Mouse (Mus musculus): Measurements from ENCODE around the gene Bcat2. TPM values are rescaled to one million over a fixed set of nuclear protein-coding genes. Genes with fewer than 3 reads are reported as not detected.

Bcat2 gene
- total RNA-seq, 2 experiments from 2014 or later, result 50.0 to 81.0 TPM

Other genes with a start within 250 kb of the Bcat2 start
Only the 30 nearest of the 36 such genes appear.
- gene Lin7b, start 199.6 kb upstream of the Bcat2 start, total RNA-seq (2014; fragmentation: Nextera tagmentation), result 2.4 and 2.6 TPM in 2 replicates
- not detected in 2 replicates for gene Lin7b, start 199.6 kb upstream of the Bcat2 start, total RNA-seq (2017)
- gene Snrnp70, start 174.4 kb upstream of the Bcat2 start, total RNA-seq (2014; fragmentation: Nextera tagmentation), result 350 and 415 TPM in 2 replicates
- 478 and 585 TPM in 2 replicates for gene Snrnp70, start 174.4 kb upstream of the Bcat2 start, total RNA-seq (2017)
- not detected in 2 replicates for gene Kcna7, start 164.5 kb upstream of the Bcat2 start, total RNA-seq (2014; fragmentation: Nextera tagmentation)
- gene Kcna7, start 164.5 kb upstream of the Bcat2 start, total RNA-seq (2017), result not detected in 2 replicates
- gene Ntf5, start 156.5 kb upstream of the Bcat2 start, total RNA-seq (2014; fragmentation: Nextera tagmentation), result not detected in 2 replicates
- not detected in 2 replicates for gene Ntf5, start 156.5 kb upstream of the Bcat2 start, total RNA-seq (2017)
- not detected in 2 replicates for gene Lhb, start 149.3 kb upstream of the Bcat2 start, total RNA-seq (2014; fragmentation: Nextera tagmentation)
- gene Lhb, start 149.3 kb upstream of the Bcat2 start, total RNA-seq (2017), result not detected in 2 replicates
- gene Gys1, start 135.3 kb upstream of the Bcat2 start, total RNA-seq (2014; fragmentation: Nextera tagmentation), result 5.9 and 6.2 TPM in 2 replicates
- gene Gys1, start 135.3 kb upstream of the Bcat2 start, total RNA-seq (2017), result 3.4 and 4.6 TPM in 2 replicates
- 171 and 179 TPM in 2 replicates for gene Ruvbl2, start 132.1 kb upstream of the Bcat2 start, total RNA-seq (2014; fragmentation: Nextera tagmentation)
- gene Ruvbl2, start 132.1 kb upstream of the Bcat2 start, total RNA-seq (2017), result 185 and 236 TPM in 2 replicates
- 1,148 and 1,512 TPM in 2 replicates for gene Ftl1, start 110.3 kb upstream of the Bcat2 start, total RNA-seq (2014; fragmentation: Nextera tagmentation)
- 490 and 578 TPM in 2 replicates for gene Ftl1, start 110.3 kb upstream of the Bcat2 start, total RNA-seq (2017)
- gene Bax, start 103.3 kb upstream of the Bcat2 start, total RNA-seq (2014; fragmentation: Nextera tagmentation), result 60.7 and 75.9 TPM in 2 replicates
- 38.8 and 40.8 TPM in 2 replicates for gene Bax, start 103.3 kb upstream of the Bcat2 start, total RNA-seq (2017)
- 0.42 TPM in 1 of 2 replicates, not detected in the other for gene Tulp2, start 88.3 kb upstream of the Bcat2 start, total RNA-seq (2014; fragmentation: Nextera tagmentation)
- gene Tulp2, start 88.3 kb upstream of the Bcat2 start, total RNA-seq (2017), result 0.19 TPM in 1 of 2 replicates, not detected in the other
- not detected in 2 replicates for gene Gm45808, start 83.3 kb upstream of the Bcat2 start, total RNA-seq (2014; fragmentation: Nextera tagmentation)
- gene Gm45808, start 83.3 kb upstream of the Bcat2 start, total RNA-seq (2017), result not detected in 2 replicates
- 1.9 and 2.5 TPM in 2 replicates for gene Dhdh, start 81.3 kb upstream of the Bcat2 start, total RNA-seq (2014; fragmentation: Nextera tagmentation)
- gene Dhdh, start 81.3 kb upstream of the Bcat2 start, total RNA-seq (2017), result 1.8 and 3.5 TPM in 2 replicates
- gene Nucb1, start 59.7 kb upstream of the Bcat2 start, total RNA-seq (2014; fragmentation: Nextera tagmentation), result 100 and 140 TPM in 2 replicates
- 285 and 323 TPM in 2 replicates for gene Nucb1, start 59.7 kb upstream of the Bcat2 start, total RNA-seq (2017)
- 35.5 and 79.3 TPM in 2 replicates for gene Ppp1r15a, start 43.9 kb upstream of the Bcat2 start, total RNA-seq (2014; fragmentation: Nextera tagmentation)
- 161 and 186 TPM in 2 replicates for gene Ppp1r15a, start 43.9 kb upstream of the Bcat2 start, total RNA-seq (2017)
- gene Plekha4, start 43.8 kb upstream of the Bcat2 start, total RNA-seq (2014; fragmentation: Nextera tagmentation), result 0.27 TPM in 1 of 2 replicates, not detected in the other
- gene Plekha4, start 43.8 kb upstream of the Bcat2 start, total RNA-seq (2017), result not detected in 2 replicates
- gene Hsd17b14, start 15.3 kb upstream of the Bcat2 start, total RNA-seq (2014; fragmentation: Nextera tagmentation), result not detected in 2 replicates
- not detected in 2 replicates for gene Hsd17b14, start 15.3 kb upstream of the Bcat2 start, total RNA-seq (2017)
- not detected in 2 replicates for gene Fgf21, start 45.3 kb downstream of the Bcat2 start, total RNA-seq (2014; fragmentation: Nextera tagmentation)
- not detected in 2 replicates for gene Fgf21, start 45.3 kb downstream of the Bcat2 start, total RNA-seq (2017)
- not detected in 2 replicates for gene Fut1, start 47.1 kb downstream of the Bcat2 start, total RNA-seq (2014; fragmentation: Nextera tagmentation)
- gene Fut1, start 47.1 kb downstream of the Bcat2 start, total RNA-seq (2017), result not detected in 2 replicates
- gene Izumo1, start 51.7 kb downstream of the Bcat2 start, total RNA-seq (2014; fragmentation: Nextera tagmentation), result not detected in 2 replicates
- gene Izumo1, start 51.7 kb downstream of the Bcat2 start, total RNA-seq (2017), result not detected in 2 replicates
- not detected in 2 replicates for gene Rasip1, start 57.3 kb downstream of the Bcat2 start, total RNA-seq (2014; fragmentation: Nextera tagmentation)
- not detected in 2 replicates for gene Rasip1, start 57.3 kb downstream of the Bcat2 start, total RNA-seq (2017)
- gene Mamstr, start 69.8 kb downstream of the Bcat2 start, total RNA-seq (2014; fragmentation: Nextera tagmentation), result not detected in 2 replicates
- gene Mamstr, start 69.8 kb downstream of the Bcat2 start, total RNA-seq (2017), result not detected in 2 replicates
- not detected in 2 replicates for gene Fut2, start 96.2 kb downstream of the Bcat2 start, total RNA-seq (2014; fragmentation: Nextera tagmentation)
- not detected in 2 replicates for gene Fut2, start 96.2 kb downstream of the Bcat2 start, total RNA-seq (2017)
- gene Ntn5, start 113.9 kb downstream of the Bcat2 start, total RNA-seq (2014; fragmentation: Nextera tagmentation), result not detected in 2 replicates
- gene Ntn5, start 113.9 kb downstream of the Bcat2 start, total RNA-seq (2017), result not detected in 2 replicates
- gene Sec1, start 124.2 kb downstream of the Bcat2 start, total RNA-seq (2014; fragmentation: Nextera tagmentation), result not detected in 2 replicates
- gene Sec1, start 124.2 kb downstream of the Bcat2 start, total RNA-seq (2017), result not detected in 2 replicates
- not detected in 2 replicates for gene Car11, start 129.7 kb downstream of the Bcat2 start, total RNA-seq (2014; fragmentation: Nextera tagmentation)
- not detected in 2 replicates for gene Car11, start 129.7 kb downstream of the Bcat2 start, total RNA-seq (2017)
- gene Dbp, start 134.9 kb downstream of the Bcat2 start, total RNA-seq (2014; fragmentation: Nextera tagmentation), result 7.1 and 9.1 TPM in 2 replicates
- gene Dbp, start 134.9 kb downstream of the Bcat2 start, total RNA-seq (2017), result 5.6 and 6.2 TPM in 2 replicates
- gene Rpl18, start 145.3 kb downstream of the Bcat2 start, total RNA-seq (2014; fragmentation: Nextera tagmentation), result 2,679 and 3,223 TPM in 2 replicates
- 1,594 and 2,062 TPM in 2 replicates for gene Rpl18, start 145.3 kb downstream of the Bcat2 start, total RNA-seq (2017)
- 16.3 and 19.8 TPM in 2 replicates for gene Sphk2, start 147.8 kb downstream of the Bcat2 start, total RNA-seq (2014; fragmentation: Nextera tagmentation)
- gene Sphk2, start 147.8 kb downstream of the Bcat2 start, total RNA-seq (2017), result 7.5 and 7.8 TPM in 2 replicates
- gene Fam83e, start 151.1 kb downstream of the Bcat2 start, total RNA-seq (2014; fragmentation: Nextera tagmentation), result 1.1 and 2.1 TPM in 2 replicates
- gene Fam83e, start 151.1 kb downstream of the Bcat2 start, total RNA-seq (2017), result 0.61 and 2.9 TPM in 2 replicates
- gene Spaca4, start 155.7 kb downstream of the Bcat2 start, total RNA-seq (2014; fragmentation: Nextera tagmentation), result not detected in 2 replicates
- not detected in 2 replicates for gene Spaca4, start 155.7 kb downstream of the Bcat2 start, total RNA-seq (2017)